ENCODE assay signal across 7 mouse cellular contexts in the genomic region with DNA sequence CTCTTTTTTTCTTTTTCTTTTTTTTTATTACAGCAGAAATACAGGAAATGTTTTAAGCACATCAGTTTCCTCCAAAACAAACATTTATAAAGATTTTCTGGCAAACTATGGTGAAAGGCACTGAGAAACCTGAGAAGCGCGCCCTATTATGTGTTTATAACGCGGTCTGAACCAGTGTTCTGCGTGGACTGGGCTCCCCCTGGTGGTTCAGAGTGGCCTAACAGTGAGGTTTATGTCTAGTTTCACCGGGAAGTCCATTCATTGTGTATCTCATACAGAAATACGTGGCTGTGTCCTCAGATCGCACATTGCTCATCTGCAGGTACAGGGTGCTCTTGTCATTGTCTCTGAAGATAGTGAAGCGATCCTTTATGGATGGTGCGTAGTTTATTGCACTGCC.
DNase-seq lines count a peak whose midpoint lies in the region; ATAC-seq and TF ChIP-seq lines count a peak whose summit lies in the region.
"Not testable (repeated sequence)": the region's sequence is repeated elsewhere in the genome, so short reads cannot be mapped to it uniquely, and the experiment has no call there.

No protein-coding gene starts in this region.

- H3K27ac ChIP-seq in intestine, postnatal 0 days (ENCODE audit: low read depth, low read length): not testable (repeated sequence)

- H3K4me2 ChIP-seq in intestine, postnatal 0 days (replicated peaks; ENCODE audit: low read depth): not testable (repeated sequence)

- peak; percentile 7 for DNase-seq in adipocyte (ENCODE audit: low spot score)
- DNase-seq in cerebellum, postnatal 14 days: peak; percentile 71 to 83
- peak; percentile 27 to 35 for DNase-seq in gastrocnemius, adult 8-10 months (ENCODE audit: low spot score in 2 of 2)
- peak; percentile 48 to 68 for DNase-seq in left cerebral cortex, postnatal 10 days (ENCODE audit: extremely low spot score in 1 of 2, low spot score in 2 of 2)
- DNase-seq in mesoderm, embryonic 11.5 days (ENCODE audit: low read depth, low spot score): peak; percentile 6
- DNase-seq in spleen, postnatal 36 days (ENCODE audit: low spot score in 2 of 2): peak; percentile 64 to 67

- not testable (repeated sequence) for H3K27me3 ChIP-seq in intestine, postnatal 0 days (replicated peaks; ENCODE audit: control insufficient read depth, insufficient read depth, low read length)

- H3K36me3 ChIP-seq in intestine, postnatal 0 days (ENCODE audit: control insufficient read depth, insufficient read depth): not testable (repeated sequence)

- not testable (repeated sequence) for H3K4me3 ChIP-seq in intestine, postnatal 0 days (ENCODE audit: low read depth, low read length)

- ATAC-seq in intestine, postnatal 0 days: not testable (repeated sequence)

- 33% methylated on average over 10 of the region's 10 CpGs for WGBS in intestine, postnatal 0 days

- H3K9me3 ChIP-seq in intestine, postnatal 0 days (ENCODE audit: control insufficient read depth): not testable (repeated sequence)

- not testable (repeated sequence) for H3K9ac ChIP-seq in intestine, postnatal 0 days (ENCODE audit: low read depth, low read length)

- not testable (repeated sequence) for H3K4me1 ChIP-seq in intestine, postnatal 0 days (replicated peaks; ENCODE audit: control insufficient read depth, insufficient read depth, low read length)

- peak; percentile 79 for TF ChIP-seq CTCF in intestine, postnatal 0 days (IDR thresholded peaks at IDR 0.05; ENCODE audit: low read depth)

- intact Hi-C loops in left cerebral cortex, postnatal 10 days (cut with DNase I): loop anchor here (5.0 kb wide), 1 partner anchor 759 kb away; no protein-coding TSS in a partner anchor

Comparison
In these comparisons a context has a peak if more than half of its experiments do, and no peak if none do; other contexts are left out.
1. DNase-seq: peak in every context shown above with its lines; median percentile 77 in cerebellum, postnatal 14 days; 66 in spleen, postnatal 36 days; 58 in left cerebral cortex, postnatal 10 days; 31 in gastrocnemius, adult 8-10 months; 7 in adipocyte; 6 in mesoderm, embryonic 11.5 days.